Mouse (Mus musculus) small intestine, adult 2 months (tissue): ENCODE results near the gene Rdh11. TPM values are rescaled to one million over a fixed set of nuclear protein-coding genes. Genes with fewer than 3 reads are reported as not detected.

Source experiments
- H3K27ac ChIP-seq: fragments of 200-500 bp; 2 replicates; pipeline ENCODE4 v1.5.1; 2012; ENCODE audit warnings: low read depth, low read length, control low read depth, inconsistent platforms; ENCODE audit not compliant: insufficient read depth
- H3K27me3 ChIP-seq: fragments of 200-500 bp; 2 replicates; pipeline ENCODE4 v1.6.1; 2012; ENCODE audit warnings: mild to moderate bottlenecking, moderate library complexity, low read length, inconsistent platforms; ENCODE audit not compliant: control insufficient read depth, insufficient read depth
- H3K36me3 ChIP-seq: fragments of 200-500 bp; 2 replicates; pipeline ENCODE4 v1.6.1; 2012; ENCODE audit warnings: mild to moderate bottlenecking, low read length, control low read depth, inconsistent platforms; ENCODE audit not compliant: control insufficient read depth, insufficient read depth
- H3K4me1 ChIP-seq: fragments of 200-500 bp; 2 replicates; pipeline ENCODE4 v1.6.1; 2012; ENCODE audit warnings: low read length, inconsistent platforms, mixed read lengths; ENCODE audit not compliant: control insufficient read depth, insufficient read depth, insufficient read length
- H3K4me3 ChIP-seq: fragments of 200-500 bp; 2 replicates; pipeline ENCODE4 v1.5.1; 2012; ENCODE audit warnings: low read depth, mild to moderate bottlenecking, control low read depth, inconsistent platforms, low read length, moderate library complexity
- CTCF ChIP-seq: fragments of 200-500 bp; IDR thresholded peaks from 2 replicates; pipeline ENCODE4 v1.5.1; 2012; ENCODE audit warnings: low read depth, mild to moderate bottlenecking, control low read depth, inconsistent platforms, low read length, moderate library complexity, mixed read lengths; ENCODE audit not compliant: insufficient replicate concordance, insufficient read length; ENCODE audit errors: extremely low read depth
- POLR2A ChIP-seq: fragments of 200-500 bp; IDR thresholded peaks from 2 replicates; pipeline ENCODE4 v1.6.1; 2012; ENCODE audit warnings: low read depth, mild to moderate bottlenecking, control low read depth, inconsistent platforms, low read length, moderate library complexity
- WGBS: fragments of 180-500 bp; shearing (Covaris S2); methylation state at CpG from one replicate; pipeline ENCODE4 v1.1.7; 2018; 5-methylcytosine and 5-hydroxymethylcytosine counted together
- polyA plus RNA-seq: library from polyadenylated mRNA; depleted of rRNA; stranded (reverse); fragments of >200 nt; gene quantifications from 2 replicates; pipeline ENCODE4 v1.2.3, GENCODE M21; 2012

The Rdh11 gene
- polyA plus RNA-seq, 1 experiment: 11.6 TPM

- Histone ChIP-seq H3K27ac (no peak overlapping the region; the same call in 1 of the 2 replicates), H3K27me3 (no peaks in the 10 kb centered on the region), H3K36me3 (peaks cover 5% of the 10 kb centered on the region), H3K4me3 (peak overlapping the region; percentile 90), H3K4me1 (peaks cover 2% of the 10 kb centered on the region)
- no peak for TF ChIP-seq CTCF
- no peak for TF ChIP-seq POLR2A
- 10% methylated on average over 12 of the region's 12 CpGs for WGBS
Measured at GRCm38 (mm10) chr12:79171269-79171995, 20.7 kb downstream of the Rdh11 start.

- no peak overlapping the region for H3K4me3 ChIP-seq
- TF ChIP-seq POLR2A: no peak
- TF ChIP-seq CTCF: no peak
- no peak overlapping the region for H3K27ac ChIP-seq
- peaks cover 2% of the 10 kb centered on the region for H3K4me1 ChIP-seq
- peaks cover 8% of the 10 kb centered on the region for H3K36me3 ChIP-seq
- no peaks in the 10 kb centered on the region for H3K27me3 ChIP-seq
- WGBS: 72% methylated on average over 3 of the region's 3 CpGs
Measured at GRCm38 (mm10) chr12:79170421-79170820, 21.7 kb downstream of the Rdh11 start.

- TF ChIP-seq CTCF: no peak
- no peak for TF ChIP-seq POLR2A
- Histone ChIP-seq H3K4me3 (no peak overlapping the region), H3K27me3 (no peaks in the 10 kb centered on the region), H3K4me1 (peaks cover 2% of the 10 kb centered on the region), H3K27ac (no peak overlapping the region), H3K36me3 (peaks cover 17% of the 10 kb centered on the region)
Measured at GRCm38 (mm10) chr12:79169173-79169572, 22.9 kb downstream of the Rdh11 start.

- peaks cover 67% of the 10 kb centered on the region for H3K36me3 ChIP-seq
- WGBS: 80% methylated on average over 3 of the region's 3 CpGs
Measured at GRCm38 (mm10) chr12:79162876-79163275, 29.2 kb downstream of the Rdh11 start.

GRCm38 (mm10) chr12:79149653-79150052, 42.4 kb downstream of the Rdh11 start:
- Histone ChIP-seq H3K4me3 (no peak overlapping the region), H3K4me1 (peaks cover 18% of the 10 kb centered on the region), H3K27me3 (no peaks in the 10 kb centered on the region), H3K36me3 (peaks cover 51% of the 10 kb centered on the region), H3K27ac (peak overlapping the region; percentile 93)
- 41% methylated on average over 6 of the region's 6 CpGs for WGBS
- no peak for TF ChIP-seq POLR2A
- TF ChIP-seq CTCF: no peak

More at GRCm38 (mm10) chr12:79162876-79163275, 29.2 kb downstream of the Rdh11 start:
- Histone ChIP-seq H3K4me1 (no peaks in the 10 kb centered on the region; the same call in 1 of the 2 replicates), H3K27ac (no peak overlapping the region), H3K27me3 (no peaks in the 10 kb centered on the region), H3K4me3 (no peak overlapping the region)
- no peak for TF ChIP-seq CTCF
- TF ChIP-seq POLR2A: no peak

GRCm38 (mm10) chr12:79141384-79141783, 50.7 kb downstream of the Rdh11 start:
- peaks cover 12% of the 10 kb centered on the region for H3K36me3 ChIP-seq
- H3K4me3 ChIP-seq: no peak overlapping the region
- H3K27me3 ChIP-seq: no peaks in the 10 kb centered on the region
- no peak for TF ChIP-seq CTCF
- no peak for TF ChIP-seq POLR2A
- H3K4me1 ChIP-seq: peaks cover 13% of the 10 kb centered on the region; the same call in 1 of the 2 replicates
- peak overlapping the region; percentile 61; the same call in 1 of the 2 replicates for H3K27ac ChIP-seq

- H3K36me3 ChIP-seq: peaks cover 12% of the 10 kb centered on the region
- 84% methylated on average over 2 of the region's 2 CpGs for WGBS
- H3K4me3 ChIP-seq: no peak overlapping the region
- no peak for TF ChIP-seq POLR2A
- TF ChIP-seq CTCF: no peak
- peak overlapping the region; percentile 16; the same call in 1 of the 2 replicates for H3K27ac ChIP-seq
- H3K4me1 ChIP-seq: peaks cover 13% of the 10 kb centered on the region; the same call in 1 of the 2 replicates
- H3K27me3 ChIP-seq: no peaks in the 10 kb centered on the region
Measured at GRCm38 (mm10) chr12:79140811-79141210, 51.3 kb downstream of the Rdh11 start.
